Mouse (Mus musculus) ovary, postnatal 10 days (tissue): Measurements from ENCODE around the gene Krt25.

ENCODE experiments used
- DNase-seq: peaks from one replicate; pipeline ENCODE4 v3.0.0; 2022; ENCODE audit warnings: low spot score

Krt25 gene

DNA sequence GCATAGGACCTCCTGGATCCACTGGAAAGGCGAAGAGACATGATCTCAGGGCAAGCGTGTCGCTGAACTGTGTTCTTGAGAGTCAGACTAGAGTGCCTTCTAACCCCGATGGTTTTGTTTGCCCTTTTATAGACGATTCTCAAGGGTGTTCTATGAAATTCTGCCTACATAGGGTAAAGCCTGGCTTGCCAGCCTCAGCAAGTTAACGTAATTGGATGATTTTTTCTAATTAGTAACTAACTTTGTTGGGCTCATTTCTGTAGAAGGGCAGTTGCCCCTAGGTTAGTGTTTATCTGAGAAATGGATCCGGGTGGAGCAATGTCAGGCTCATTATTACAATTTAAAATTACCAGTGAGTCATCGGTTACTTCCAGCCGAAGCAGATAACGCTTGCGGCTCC lies at the start of gene Krt25:
TSS of gene Krt25 (minus strand) at position 101 of the 400 bp plus-strand sequence.
- no peak for DNase-seq

DNA sequence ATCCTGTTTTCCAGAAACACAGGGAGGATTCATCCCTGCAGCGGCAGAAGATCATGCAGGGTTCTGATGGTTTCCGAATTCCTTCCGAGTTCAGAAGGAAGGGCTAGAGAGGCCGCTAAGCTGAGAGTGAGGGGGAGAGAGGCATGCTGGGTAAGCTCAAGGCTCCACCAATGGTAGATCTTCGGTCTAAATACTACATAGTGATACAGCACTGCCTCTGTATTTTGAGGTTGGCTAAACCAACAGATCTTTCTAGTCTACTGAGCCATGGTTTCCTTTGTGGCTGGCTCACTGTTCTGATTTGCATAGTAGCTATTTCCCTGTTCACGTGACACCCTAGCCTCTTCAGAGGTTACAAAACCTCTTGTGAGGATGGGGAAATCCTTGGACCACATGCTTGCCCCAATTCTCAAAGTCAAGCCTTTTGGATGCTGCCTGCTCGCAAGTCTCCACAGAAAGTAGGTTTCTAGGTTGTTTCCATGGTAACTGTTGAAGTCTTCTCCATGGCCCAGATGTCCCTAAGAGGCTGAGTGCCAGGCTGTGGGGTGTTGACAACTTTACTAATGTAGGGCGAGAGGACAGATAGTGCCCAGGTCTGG lies 47.2 kb upstream of the Krt25 start:
- DNase-seq, result no peak

GRCm38 (mm10) chr11:99369229-99369628 lies 46.5 kb upstream of the Krt25 start:
- no peak for DNase-seq

DNA sequence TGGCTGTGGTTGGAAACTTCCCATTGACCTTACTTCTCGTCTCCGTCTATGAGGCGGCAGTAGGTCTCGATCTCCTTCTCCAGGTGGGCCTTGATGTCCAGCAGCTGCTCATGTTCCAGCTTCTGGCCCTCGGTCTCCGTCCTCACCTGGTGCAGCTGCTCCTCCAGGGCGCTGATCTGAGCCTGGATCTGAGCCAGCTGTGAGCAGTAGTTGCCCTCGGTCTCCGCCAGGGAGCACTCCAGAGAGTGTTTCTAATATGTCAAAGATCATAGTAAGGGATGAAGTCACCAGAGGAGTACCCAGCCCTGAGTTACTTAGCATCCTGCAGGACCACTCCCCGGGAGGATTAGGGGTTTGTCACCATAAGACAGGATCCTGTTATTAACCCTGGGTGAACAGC lies 44.0 kb upstream of the Krt25 start:
- no peak for DNase-seq

DNA sequence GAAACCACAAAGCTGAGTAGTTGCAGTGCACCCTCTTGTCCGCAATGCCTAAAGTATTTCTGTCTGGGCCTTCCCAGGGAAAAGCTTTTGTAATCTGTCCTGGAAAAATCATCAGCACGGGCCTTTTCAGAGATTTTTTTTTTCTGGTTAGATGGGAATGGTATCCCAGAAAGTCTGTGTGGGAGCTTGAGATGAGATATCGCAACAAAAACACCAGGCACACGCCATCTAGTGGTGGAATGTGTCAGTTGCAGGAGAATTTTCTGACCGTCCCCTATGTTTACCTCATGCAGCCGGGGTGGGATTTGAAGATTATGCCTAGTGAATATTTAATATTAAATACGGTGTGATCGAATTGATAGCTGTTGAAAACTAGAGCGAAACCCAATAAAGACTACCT lies 41.7 kb upstream of the Krt25 start:
- no peak for DNase-seq

DNA sequence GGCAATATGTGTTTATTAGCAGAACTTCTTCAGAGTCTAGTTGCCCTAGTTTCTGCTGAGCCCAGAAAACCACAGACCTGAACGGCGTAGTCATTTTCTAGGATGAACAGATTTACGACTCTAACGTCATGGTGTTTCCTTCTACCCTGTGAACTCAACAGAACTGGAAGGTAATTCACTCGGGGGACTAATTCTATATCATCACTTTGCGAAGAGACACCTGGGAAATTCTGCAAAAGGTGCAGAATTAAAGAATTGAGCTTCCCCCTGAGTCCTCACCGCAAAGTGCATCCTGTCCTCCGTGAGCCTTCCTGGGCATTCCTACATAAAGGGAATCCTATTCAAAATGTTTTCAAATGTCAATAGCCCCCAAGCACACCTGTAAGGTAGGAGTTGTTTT lies 38.7 kb upstream of the Krt25 start:
- DNase-seq, result no peak

DNA sequence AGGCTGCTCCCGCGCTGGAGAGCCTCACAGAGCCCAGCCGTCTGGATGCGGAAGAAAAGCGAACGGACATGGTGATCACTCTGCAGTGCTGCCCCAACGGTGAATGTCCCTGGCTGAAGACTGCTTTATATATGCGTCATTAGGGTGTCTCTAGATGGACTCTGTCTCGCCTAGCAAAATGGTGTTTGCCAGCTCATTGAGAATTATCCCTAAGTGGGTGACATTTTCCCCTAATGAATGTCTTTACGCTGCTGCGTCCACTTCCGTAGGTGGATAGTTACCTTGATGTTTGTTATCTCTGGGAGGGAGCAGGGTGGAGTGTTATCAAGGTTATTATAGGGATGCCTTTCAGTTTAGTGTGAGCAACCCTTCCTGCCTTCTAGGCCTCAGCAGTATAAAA lies 28.3 kb upstream of the Krt25 start, which contains the start of gene Krt27:
TSS of gene Krt27 (minus strand) at position 101 of the 400 bp plus-strand sequence.
- DNase-seq, result no peak

- DNase-seq, result no peak
These were observed 16.6 kb upstream of the Krt25 start for GRCm38 (mm10) chr11:99339299-99339847.

- no peak for DNase-seq
These were observed 15.1 kb upstream of the Krt25 start, which contains the start of gene Krt26 for GRCm38 (mm10) chr11:99337866-99338265. Krt26 (minus strand) TSS chr11:99337966.

DNA sequence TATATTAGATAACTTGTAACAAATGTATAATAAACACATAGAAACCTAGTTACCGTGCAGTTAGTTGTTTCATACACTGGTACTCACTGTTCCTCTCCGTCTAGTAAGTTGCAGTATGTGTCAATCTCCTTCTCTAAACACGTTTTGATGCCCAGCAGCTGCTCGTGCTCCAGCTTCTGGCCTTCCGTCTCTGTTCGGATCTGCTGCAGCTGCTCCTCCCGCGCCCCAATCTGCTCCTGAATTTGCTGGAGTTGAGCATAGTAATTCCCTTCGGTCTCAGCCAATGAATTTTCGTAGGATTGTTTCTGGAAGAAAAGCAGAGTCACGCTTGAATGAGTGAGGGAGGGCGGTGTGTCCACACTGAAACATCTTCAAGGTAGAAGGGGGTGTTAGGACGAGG lies 10.7 kb upstream of the Krt25 start:
- DNase-seq, result no peak

- no peak for DNase-seq
These were observed 6.9 kb upstream of the Krt25 start for GRCm38 (mm10) chr11:99329655-99330054.

DNA sequence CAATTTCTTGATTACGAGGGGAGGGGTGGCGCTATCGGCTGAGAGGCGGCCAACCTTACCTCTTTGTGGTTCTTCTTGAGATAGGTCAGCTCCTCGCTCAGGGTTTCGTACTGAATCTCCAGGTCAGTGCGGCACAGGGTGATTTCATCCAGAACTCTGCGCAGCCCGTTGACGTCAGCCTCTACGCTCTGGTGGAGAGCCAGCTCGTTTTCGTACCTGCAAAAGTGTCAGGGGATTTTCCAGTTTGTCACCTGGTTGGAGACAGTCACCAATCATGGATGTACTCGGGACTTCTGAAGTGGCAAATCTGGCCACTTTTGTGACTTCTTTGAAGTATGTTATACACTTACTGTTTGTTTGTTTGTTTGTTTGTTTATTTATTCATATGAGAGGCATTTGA lies 1.7 kb downstream of the Krt25 start:
- DNase-seq, result no peak

GRCm38 (mm10) chr11:99319127-99319526 lies 3.6 kb downstream of the Krt25 start:
- no peak for DNase-seq

DNA sequence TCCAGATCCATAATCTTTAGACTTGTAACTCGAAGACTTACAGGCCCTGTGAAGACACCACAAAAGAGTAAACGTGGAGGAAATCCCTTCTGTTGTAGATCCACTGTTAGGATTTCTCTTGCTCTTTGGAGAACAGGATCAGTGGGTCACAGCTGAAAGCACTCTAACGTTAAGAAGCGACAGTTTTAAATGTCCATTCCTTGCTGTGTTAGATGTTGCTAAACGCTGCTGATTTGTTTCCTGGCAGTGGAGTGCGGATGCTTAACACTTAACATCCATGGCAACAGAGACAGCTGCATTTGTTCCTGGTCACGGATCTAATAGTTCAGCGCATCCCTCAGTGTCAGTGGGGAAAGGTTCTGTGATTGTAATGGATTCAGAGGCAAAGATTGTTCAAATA lies 6.2 kb downstream of the Krt25 start:
- DNase-seq, result no peak

DNA sequence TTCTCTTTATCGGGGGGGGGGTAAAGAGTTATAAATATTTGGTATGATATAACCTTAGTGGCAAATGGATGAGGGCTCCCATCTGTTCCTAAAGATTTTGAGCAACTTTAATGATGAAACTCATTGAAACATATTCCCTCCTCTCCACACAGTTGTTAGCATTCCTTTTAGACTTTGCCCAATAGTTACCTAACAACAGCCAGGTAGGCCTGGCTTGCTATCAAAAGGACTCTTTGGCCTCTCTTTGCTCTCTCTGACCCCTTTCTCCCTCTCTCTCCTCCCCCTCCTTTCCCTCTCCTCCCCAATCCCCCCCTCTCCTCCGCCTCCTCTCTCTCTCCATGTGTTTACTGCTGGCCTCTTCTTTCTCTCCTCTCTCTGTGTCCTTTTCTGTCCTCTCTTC lies 8.2 kb downstream of the Krt25 start:
- DNase-seq, result no peak

- no peak for DNase-seq
These were observed 11.9 kb downstream of the Krt25 start for GRCm38 (mm10) chr11:99310882-99311281.

DNA sequence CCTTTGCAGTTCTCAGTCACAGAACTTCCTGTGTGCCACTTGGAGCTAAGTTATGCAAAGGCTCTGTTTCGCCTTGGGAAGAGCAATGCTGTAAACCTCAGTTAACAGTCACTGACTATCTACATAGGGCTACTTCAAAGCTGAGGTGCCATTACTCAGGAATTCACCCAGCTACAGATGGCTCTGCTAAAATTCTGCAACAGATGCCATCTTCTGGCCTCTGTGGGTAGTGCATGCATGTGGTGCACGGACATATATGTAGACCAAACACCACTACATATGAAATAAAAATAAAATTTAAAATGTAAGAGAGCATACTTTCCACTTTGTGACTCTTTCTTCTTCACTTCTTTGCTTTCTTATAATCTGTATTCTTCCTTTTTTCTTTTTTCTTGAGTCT lies 15.2 kb downstream of the Krt25 start:
- peak; percentile 9 for DNase-seq

- no peak for DNase-seq
These were observed 27.7 kb downstream of the Krt25 start for GRCm38 (mm10) chr11:99295039-99295438.

- DNase-seq, result no peak
These were observed 29.9 kb downstream of the Krt25 start for GRCm38 (mm10) chr11:99292846-99293245.

DNA sequence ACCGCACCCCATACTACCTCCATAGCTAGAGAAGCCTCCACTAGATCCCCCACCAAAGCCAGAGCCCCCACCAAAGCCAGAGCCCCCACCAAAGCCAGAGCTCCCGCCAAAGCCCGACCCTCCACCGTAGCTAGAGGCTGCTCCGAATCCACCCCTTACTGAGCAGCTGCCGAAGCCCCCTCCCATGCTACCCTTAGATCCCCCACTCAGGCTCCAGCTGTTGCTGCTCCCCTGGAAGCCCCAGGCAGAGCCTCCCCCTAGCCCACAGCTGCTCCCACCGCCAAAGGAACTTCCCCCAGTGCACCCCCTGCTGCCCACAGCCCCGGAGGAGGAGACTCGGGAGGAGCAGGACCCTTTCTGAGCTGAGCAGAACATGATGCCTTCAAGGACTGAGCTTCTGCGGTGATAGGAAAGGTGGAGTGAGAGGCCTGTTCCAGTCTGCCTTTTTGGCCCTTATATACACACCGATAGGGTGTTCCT lies 37.9 kb downstream of the Krt25 start, which contains the start of gene Krt24:
TSS of gene Krt24 (minus strand) at position 430 of the 480 bp plus-strand sequence.
- DNase-seq, result no peak

- DNase-seq, result no peak
These were observed 38.7 kb downstream of the Krt25 start for GRCm38 (mm10) chr11:99284011-99284410.

DNA sequence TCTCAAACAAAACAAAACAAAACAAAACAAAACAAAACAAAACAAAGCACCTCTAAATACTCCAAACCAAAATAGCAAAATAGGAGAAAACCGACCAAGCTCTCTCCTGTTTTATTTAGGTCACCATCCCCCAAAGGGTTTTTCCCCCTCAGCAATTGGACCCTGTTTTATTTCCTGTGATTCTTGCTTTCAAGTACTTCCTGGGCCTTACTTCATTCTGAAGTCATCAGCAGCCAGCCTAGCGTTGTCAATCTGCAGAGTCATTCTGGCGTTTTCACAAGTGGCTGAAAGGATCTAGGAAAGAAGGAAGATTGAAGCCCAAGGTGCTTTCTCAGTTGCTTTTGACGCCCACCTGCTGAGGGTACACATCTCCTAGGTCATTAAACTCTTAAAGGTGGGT lies 39.4 kb downstream of the Krt25 start:
- DNase-seq, result no peak

GRCm38 (mm10) chr11:99281116-99281515 lies 41.6 kb downstream of the Krt25 start:
- no peak for DNase-seq

DNA sequence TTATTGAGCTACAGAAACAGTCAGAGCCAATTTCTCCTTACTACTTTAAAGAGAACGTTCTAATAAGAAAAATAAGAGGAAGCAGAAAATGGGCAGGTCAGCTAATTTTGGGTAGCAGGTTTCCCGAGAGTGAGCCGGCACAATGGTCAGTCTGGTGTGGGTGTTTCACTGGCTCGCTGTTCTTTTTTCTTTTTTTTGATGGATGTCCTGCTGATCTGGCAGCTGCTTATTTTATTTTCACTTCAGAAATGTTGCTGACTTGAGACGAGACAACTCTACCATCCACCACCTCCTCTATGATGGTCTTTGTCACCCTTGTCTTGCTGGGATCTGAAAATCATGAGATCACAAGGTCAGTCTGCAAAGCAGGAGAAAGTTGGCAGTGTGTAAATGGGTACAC lies 42.8 kb downstream of the Krt25 start:
- DNase-seq, result no peak
